Mouse (Mus musculus): Measurements from ENCODE around the gene Podn. TPM values are rescaled to one million over a fixed set of nuclear protein-coding genes. Genes with fewer than 3 reads are reported as not detected.
"Not testable (repeated sequence)": the region's sequence is repeated elsewhere in the genome, so short reads cannot be mapped to it uniquely, and the experiment has no call there.

Podn gene
- polyA plus RNA-seq, 1 experiment: 0.02 TPM

- TF ChIP-seq FOSL1 (IDR thresholded peaks at IDR 0.05; ENCODE audit: insufficient read depth, low read length, poor library complexity, severe bottlenecking): no peak
- TF ChIP-seq CEBPB (IDR thresholded peaks at IDR 0.05; ENCODE audit: low read depth): no peak
- no peak for TF ChIP-seq USF1 (IDR thresholded peaks at IDR 0.05; ENCODE audit: low read depth)
- TF ChIP-seq MAX (IDR thresholded peaks at IDR 0.05): no peak
- no peak for TF ChIP-seq CTCF (IDR thresholded peaks at IDR 0.05; ENCODE audit: control insufficient read depth, insufficient read depth, insufficient read length)
- no peak for TF ChIP-seq MYOD1 (IDR thresholded peaks at IDR 0.05; ENCODE audit: control insufficient read depth, insufficient read length, low read depth)
- no peak for TF ChIP-seq MYOG (IDR thresholded peaks at IDR 0.05; ENCODE audit: control insufficient read depth, extremely low read depth, insufficient read length)
- no peak overlapping the region for H3ac ChIP-seq (ENCODE audit: control insufficient read depth, insufficient read length, low read depth)
- H3K79me3 ChIP-seq (ENCODE audit: low read depth): no peaks in the 10 kb centered on the region
- H3K27me3 ChIP-seq (ENCODE audit: control insufficient read depth, insufficient read depth, insufficient read length): no peaks in the 10 kb centered on the region
- no peaks in the 10 kb centered on the region for H3K36me3 ChIP-seq (ENCODE audit: control insufficient read depth, insufficient read depth)
- H3K79me2 ChIP-seq (ENCODE audit: control insufficient read depth, insufficient read depth): no peaks in the 10 kb centered on the region
- H3K4me3 ChIP-seq (ENCODE audit: insufficient read depth, poor library complexity, severe bottlenecking): no peak overlapping the region
These were observed 16.5 kb downstream of the Podn start for GRCm38 (mm10) chr4:108079762-108080161.

- not testable (repeated sequence) for H3K79me2 ChIP-seq (ENCODE audit: control insufficient read depth, insufficient read depth); H3ac ChIP-seq (ENCODE audit: control insufficient read depth, insufficient read length, low read depth); H3K79me3 ChIP-seq (ENCODE audit: low read depth); H3K27me3 ChIP-seq (ENCODE audit: control insufficient read depth, insufficient read depth, insufficient read length); H3K36me3 ChIP-seq (ENCODE audit: control insufficient read depth, insufficient read depth); H3K4me3 ChIP-seq (ENCODE audit: insufficient read depth, poor library complexity, severe bottlenecking)
These were observed 17.1 kb downstream of the Podn start for GRCm38 (mm10) chr4:108079191-108079590.

GRCm38 (mm10) chr4:108077224-108077955 lies 18.9 kb downstream of the Podn start:
- Histone ChIP-seq H3K27me3 (ENCODE audit: control insufficient read depth, insufficient read depth, insufficient read length) (no peaks in the 10 kb centered on the region), H3K79me2 (ENCODE audit: control insufficient read depth, insufficient read depth) (no peaks in the 10 kb centered on the region), H3K79me3 (ENCODE audit: low read depth) (no peaks in the 10 kb centered on the region), H3K4me3 (ENCODE audit: insufficient read depth, poor library complexity, severe bottlenecking) (no peak overlapping the region), H3ac (ENCODE audit: control insufficient read depth, insufficient read length, low read depth) (no peak overlapping the region), H3K36me3 (ENCODE audit: control insufficient read depth, insufficient read depth) (no peaks in the 10 kb centered on the region)
- TF ChIP-seq MAX (IDR thresholded peaks at IDR 0.05): no peak
- TF ChIP-seq FOSL1 (IDR thresholded peaks at IDR 0.05; ENCODE audit: insufficient read depth, low read length, poor library complexity, severe bottlenecking): no peak
- no peak for TF ChIP-seq MYOD1 (IDR thresholded peaks at IDR 0.05; ENCODE audit: control insufficient read depth, insufficient read length, low read depth)

GRCm38 (mm10) chr4:108074204-108074823 lies 21.9 kb downstream of the Podn start:
- Histone ChIP-seq H3K4me3 (ENCODE audit: insufficient read depth, poor library complexity, severe bottlenecking) (no peak overlapping the region), H3ac (ENCODE audit: control insufficient read depth, insufficient read length, low read depth) (no peak overlapping the region), H3K36me3 (ENCODE audit: control insufficient read depth, insufficient read depth) (no peaks in the 10 kb centered on the region), H3K27me3 (ENCODE audit: control insufficient read depth, insufficient read depth, insufficient read length) (no peaks in the 10 kb centered on the region), H3K79me3 (ENCODE audit: low read depth) (peaks cover 3% of the 10 kb centered on the region), H3K79me2 (ENCODE audit: control insufficient read depth, insufficient read depth) (peaks cover 9% of the 10 kb centered on the region)
- no peak for TF ChIP-seq USF1 (IDR thresholded peaks at IDR 0.05; ENCODE audit: low read depth)
- no peak for TF ChIP-seq CTCF (IDR thresholded peaks at IDR 0.05; ENCODE audit: control insufficient read depth, insufficient read depth, insufficient read length)
- no peak for TF ChIP-seq CEBPB (IDR thresholded peaks at IDR 0.05; ENCODE audit: low read depth)
- TF ChIP-seq MYOG (IDR thresholded peaks at IDR 0.05; ENCODE audit: control insufficient read depth, extremely low read depth, insufficient read length): no peak
- no peak for TF ChIP-seq FOSL1 (IDR thresholded peaks at IDR 0.05; ENCODE audit: insufficient read depth, low read length, poor library complexity, severe bottlenecking)
- no peak for TF ChIP-seq MAX (IDR thresholded peaks at IDR 0.05)
- TF ChIP-seq MYOD1 (IDR thresholded peaks at IDR 0.05; ENCODE audit: control insufficient read depth, insufficient read length, low read depth): no peak

GRCm38 (mm10) chr4:108072086-108072485 lies 24.2 kb downstream of the Podn start:
- Histone ChIP-seq H3ac (ENCODE audit: control insufficient read depth, insufficient read length, low read depth) (no peak overlapping the region), H3K36me3 (ENCODE audit: control insufficient read depth, insufficient read depth) (peaks cover 8% of the 10 kb centered on the region), H3K27me3 (ENCODE audit: control insufficient read depth, insufficient read depth, insufficient read length) (no peaks in the 10 kb centered on the region), H3K79me3 (ENCODE audit: low read depth) (peaks cover 3% of the 10 kb centered on the region), H3K79me2 (ENCODE audit: control insufficient read depth, insufficient read depth) (peaks cover 9% of the 10 kb centered on the region), H3K4me3 (ENCODE audit: insufficient read depth, poor library complexity, severe bottlenecking) (no peak overlapping the region)
- TF ChIP-seq CEBPB (IDR thresholded peaks at IDR 0.05; ENCODE audit: low read depth): no peak
- TF ChIP-seq FOSL1 (IDR thresholded peaks at IDR 0.05; ENCODE audit: insufficient read depth, low read length, poor library complexity, severe bottlenecking): no peak
- TF ChIP-seq MYOD1 (IDR thresholded peaks at IDR 0.05; ENCODE audit: control insufficient read depth, insufficient read length, low read depth): no peak
- no peak for TF ChIP-seq MYOG (IDR thresholded peaks at IDR 0.05; ENCODE audit: control insufficient read depth, extremely low read depth, insufficient read length)
- TF ChIP-seq CTCF (IDR thresholded peaks at IDR 0.05; ENCODE audit: control insufficient read depth, insufficient read depth, insufficient read length): no peak
- TF ChIP-seq USF1 (IDR thresholded peaks at IDR 0.05; ENCODE audit: low read depth): no peak
- no peak for TF ChIP-seq MAX (IDR thresholded peaks at IDR 0.05)
